Mouse (Mus musculus) liver, embryonic 15.5 days (tissue): ENCODE data around the gene Dnajb4. TPM values are rescaled to one million over a fixed set of nuclear protein-coding genes. Genes with fewer than 3 reads are reported as not detected.

Experiments used
- ATAC-seq: fragments of 200-750 bp; cut with Nextera tagmentation; 2 replicates; pipeline ENCODE4 v1.8.0; 2017; ENCODE audit warnings: moderate number of reproducible peaks, mild to moderate bottlenecking, moderate library complexity; ENCODE audit not compliant: insufficient read depth
- H3K27ac ChIP-seq: fragments of 300-500 bp; sonication (generic); replicated peaks from 2 replicates; pipeline ENCODE4 v1.5.1; 2015; ENCODE audit warnings: mild to moderate bottlenecking, inconsistent platforms
- H3K27me3 ChIP-seq: fragments of 300-500 bp; sonication (generic); 2 replicates; pipeline ENCODE4 v1.6.1; 2015; ENCODE audit warnings: mild to moderate bottlenecking, inconsistent platforms
- H3K36me3 ChIP-seq: fragments of 300-500 bp; sonication (generic); replicated peaks from 2 replicates; pipeline ENCODE4 v1.6.1; 2015; ENCODE audit warnings: moderate library complexity, mild to moderate bottlenecking, inconsistent platforms
- H3K4me1 ChIP-seq: fragments of 300-500 bp; sonication (generic); replicated peaks from 2 replicates; pipeline ENCODE4 v1.6.1; 2015; ENCODE audit warnings: inconsistent platforms
- H3K4me2 ChIP-seq: fragments of 300-500 bp; sonication (generic); 2 replicates; pipeline ENCODE4 v1.6.1; 2015; ENCODE audit warnings: moderate library complexity, mild to moderate bottlenecking, inconsistent platforms
- H3K4me3 ChIP-seq: fragments of 300-500 bp; sonication (generic); replicated peaks from 2 replicates; pipeline ENCODE4 v1.5.1; 2015; ENCODE audit warnings: mild to moderate bottlenecking, inconsistent platforms
- H3K9ac ChIP-seq: fragments of 300-500 bp; sonication (generic); 2 replicates; pipeline ENCODE4 v1.6.1; 2015; ENCODE audit warnings: moderate library complexity, mild to moderate bottlenecking, inconsistent platforms
- H3K9me3 ChIP-seq: fragments of 300-500 bp; sonication (generic); replicated peaks from 2 replicates; pipeline ENCODE4 v1.6.1; 2016; ENCODE audit warnings: inconsistent platforms
- WGBS: fragments of 180-500 bp; shearing (Covaris S2); methylation state at CpG from one replicate; pipeline ENCODE4 v1.1.7; 2015; ENCODE audit warnings: mixed read lengths; ENCODE audit not compliant: insufficient replicate concordance; 5-methylcytosine and 5-hydroxymethylcytosine counted together
- polyA plus RNA-seq: library from polyadenylated mRNA; unstranded; fragments of >200 nt; fragmentation: Nextera tagmentation; extraction: Ambion mirVana; gene quantifications from 2 replicates; pipeline ENCODE4 v1.2.1, GENCODE M21; 2015

The Dnajb4 gene
- polyA plus RNA-seq, 1 experiment from 2014 or later = 36.8 TPM

DNA sequence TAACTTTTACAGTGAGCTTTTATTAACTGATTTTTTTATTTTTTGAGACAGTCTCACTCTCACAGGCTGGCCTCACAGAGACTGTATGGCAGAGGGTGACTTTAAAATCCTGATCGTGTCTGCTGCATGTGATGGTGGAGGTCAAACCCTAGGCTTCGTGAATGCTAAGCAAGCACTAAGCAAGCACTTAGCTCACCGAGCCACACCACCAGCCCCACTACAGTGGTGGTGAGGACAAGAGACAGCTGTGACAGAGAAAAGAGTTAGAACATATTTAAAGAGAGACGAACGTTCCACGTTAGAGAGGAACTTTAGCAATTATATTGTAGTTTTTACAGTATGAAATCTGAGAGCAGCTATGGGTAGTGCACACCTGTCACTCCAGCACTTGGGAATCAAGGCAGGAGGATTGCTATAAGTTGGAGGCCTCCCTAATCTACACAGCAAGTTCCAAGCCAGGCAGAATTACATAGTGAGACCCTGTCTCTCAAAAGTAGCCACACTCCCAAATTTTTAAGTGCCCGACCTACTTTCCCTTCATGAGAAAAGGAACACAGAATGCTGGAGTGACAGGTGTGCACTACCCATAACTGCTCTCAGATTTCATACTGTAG, 37.7 kb downstream of the Dnajb4 start:
- H3K27ac ChIP-seq = no peak overlapping the region
- H3K9me3 ChIP-seq = no peaks in the 10 kb centered on the region
- H3K9ac ChIP-seq = no peak overlapping the region
- H3K4me2 ChIP-seq = no peak overlapping the region
- ATAC-seq = no peak
- H3K4me1 ChIP-seq = peaks cover 19% of the 10 kb centered on the region
- H3K36me3 ChIP-seq = no peaks in the 10 kb centered on the region
- no peak overlapping the region for H3K4me3 ChIP-seq
- peaks cover 24% of the 10 kb centered on the region for H3K27me3 ChIP-seq
- WGBS = 67% methylated on average over 7 of the region's 7 CpGs

DNA sequence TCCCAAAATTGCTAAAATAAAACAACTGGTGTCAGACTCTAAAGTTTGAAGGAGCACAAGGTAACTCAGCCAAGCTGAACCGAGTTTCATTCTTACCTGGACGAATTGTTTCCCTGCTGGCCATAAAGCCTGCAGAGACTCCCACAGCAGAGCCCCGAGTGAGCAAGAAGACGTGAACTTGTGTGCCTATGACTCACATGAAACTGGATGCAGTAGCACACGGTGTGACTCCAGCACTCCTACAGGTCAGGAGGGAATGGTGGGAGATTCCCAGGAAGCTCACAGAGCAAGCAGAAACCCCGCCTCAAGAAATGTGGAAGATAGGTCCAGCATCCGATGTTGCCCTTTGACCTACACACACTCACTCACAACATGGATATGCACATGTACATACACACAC, 38.2 kb downstream of the Dnajb4 start:
- WGBS = 56% methylated on average over 7 of the region's 7 CpGs
- no peaks in the 10 kb centered on the region for H3K9me3 ChIP-seq
- H3K4me2 ChIP-seq = no peak overlapping the region
- H3K27ac ChIP-seq = no peak overlapping the region
- peaks cover 19% of the 10 kb centered on the region for H3K4me1 ChIP-seq
- no peak overlapping the region for H3K9ac ChIP-seq
- peaks cover 29% of the 10 kb centered on the region for H3K27me3 ChIP-seq
- no peak for ATAC-seq
- no peak overlapping the region for H3K4me3 ChIP-seq
- H3K36me3 ChIP-seq = no peaks in the 10 kb centered on the region

GRCm38 (mm10) chr3:152171236-152171635, 38.9 kb downstream of the Dnajb4 start:
- ATAC-seq = no peak

DNA sequence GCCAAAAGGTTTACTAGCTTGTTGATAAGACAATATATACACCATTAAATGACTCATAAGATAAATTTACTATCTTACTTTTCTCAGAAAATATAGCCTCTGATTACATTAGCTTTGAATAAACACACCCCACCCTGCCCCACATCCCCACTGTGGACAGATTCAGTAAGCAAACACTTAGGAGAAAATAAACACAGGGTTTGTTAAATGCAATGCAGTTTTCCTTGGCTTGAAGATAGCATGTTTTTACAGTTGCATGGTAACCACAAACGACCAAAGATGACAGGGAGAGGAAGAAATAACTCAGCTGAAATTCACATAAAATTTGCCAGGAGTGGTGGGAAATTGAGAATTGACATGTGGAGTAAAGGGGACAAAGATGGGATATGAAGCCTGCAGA, 39.7 kb downstream of the Dnajb4 start:
- peaks cover 27% of the 10 kb centered on the region for H3K4me1 ChIP-seq
- no peak overlapping the region for H3K27ac ChIP-seq
- H3K9ac ChIP-seq = no peak overlapping the region
- H3K4me3 ChIP-seq = no peak overlapping the region
- H3K4me2 ChIP-seq = no peak overlapping the region
- H3K36me3 ChIP-seq = no peaks in the 10 kb centered on the region
- ATAC-seq = no peak
- peaks cover 44% of the 10 kb centered on the region for H3K27me3 ChIP-seq
- H3K9me3 ChIP-seq = no peaks in the 10 kb centered on the region
- 2% methylated on average over 1 of the region's 1 CpGs for WGBS

More at GRCm38 (mm10) chr3:152171236-152171635, 38.9 kb downstream of the Dnajb4 start:
- Histone ChIP-seq H3K27ac (no peak overlapping the region), H3K27me3 (peaks cover 36% of the 10 kb centered on the region), H3K9ac (no peak overlapping the region), H3K4me1 (peaks cover 19% of the 10 kb centered on the region), H3K36me3 (no peaks in the 10 kb centered on the region), H3K4me3 (no peak overlapping the region), H3K4me2 (no peak overlapping the region; the same call in 1 of the 2 replicates), H3K9me3 (no peaks in the 10 kb centered on the region)
- WGBS = 42% methylated on average over 2 of the region's 2 CpGs

DNA sequence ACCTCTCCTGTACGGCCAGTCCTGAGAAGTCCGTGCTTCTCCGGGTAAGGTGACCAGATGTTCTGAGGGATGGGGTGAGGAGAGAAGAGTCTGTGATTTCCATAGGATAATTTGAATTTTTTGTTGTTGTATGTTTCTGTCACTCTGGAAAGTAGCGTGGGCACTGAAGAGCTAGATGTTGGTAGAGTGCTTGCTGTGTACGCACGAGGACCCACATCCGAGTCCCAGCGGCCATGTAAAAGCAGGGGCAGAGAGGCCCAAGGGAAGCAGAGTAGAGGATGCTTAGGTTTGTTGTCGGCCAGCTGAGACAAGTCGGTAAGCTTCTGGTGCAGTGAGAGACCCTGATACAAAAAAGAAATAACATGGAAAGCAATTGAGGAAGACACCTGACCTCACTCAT, 42.1 kb downstream of the Dnajb4 start:
- no peak overlapping the region for H3K27ac ChIP-seq
- 83% methylated on average over 10 of the region's 10 CpGs for WGBS
- H3K4me1 ChIP-seq = peaks cover 27% of the 10 kb centered on the region
- no peak overlapping the region for H3K4me2 ChIP-seq
- no peaks in the 10 kb centered on the region for H3K36me3 ChIP-seq
- H3K9me3 ChIP-seq = no peaks in the 10 kb centered on the region
- H3K27me3 ChIP-seq = peaks cover 67% of the 10 kb centered on the region
- H3K9ac ChIP-seq = no peak overlapping the region
- H3K4me3 ChIP-seq = no peak overlapping the region
- ATAC-seq = no peak

- no peak overlapping the region for H3K9ac ChIP-seq
These were observed 43.2 kb downstream of the Dnajb4 start for GRCm38 (mm10) chr3:152166699-152167451.

DNA sequence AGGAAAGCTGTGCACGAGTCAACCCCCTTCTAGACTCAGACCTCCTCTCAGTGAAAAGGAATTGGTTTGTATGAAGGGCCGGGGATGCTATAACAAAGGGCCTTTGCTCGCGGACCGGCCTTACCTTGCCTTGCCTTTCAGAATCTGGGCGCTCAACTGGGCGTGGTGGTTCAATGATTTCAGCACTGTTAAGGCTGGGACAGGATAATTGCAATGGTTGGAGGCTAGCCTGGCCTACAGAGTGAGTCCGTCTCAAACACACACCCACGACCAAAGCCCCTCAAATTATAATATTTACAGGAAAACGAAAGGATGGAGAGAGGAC, 44.0 kb downstream of the Dnajb4 start, which contains the start of gene Gipc2:
Gene Gipc2 (minus strand): TSS at position 132 of the 325 bp plus-strand sequence.
- Histone ChIP-seq H3K4me2 (peak within 1 kb of the TSS; percentile 59), H3K27me3 (peaks cover 67% of the 10 kb centered on the region), H3K9me3 (no peaks in the 10 kb centered on the region), H3K9ac (peak within 1 kb of the TSS; percentile 37), H3K27ac (peak within 1 kb of the TSS; percentile 51), H3K36me3 (no peaks in the 10 kb centered on the region), H3K4me3 (peak within 1 kb of the TSS; percentile 57), H3K4me1 (peaks cover 25% of the 10 kb centered on the region)
- peak; percentile 10; the same call in 1 of the 2 replicates for ATAC-seq
- WGBS = 8% methylated on average over 10 of the region's 10 CpGs

More at GRCm38 (mm10) chr3:152166699-152167451, 43.2 kb downstream of the Dnajb4 start:
- H3K4me3 ChIP-seq = no peak overlapping the region
- H3K27me3 ChIP-seq = peaks cover 71% of the 10 kb centered on the region
- H3K9me3 ChIP-seq = no peaks in the 10 kb centered on the region
- no peaks in the 10 kb centered on the region for H3K36me3 ChIP-seq
- no peak overlapping the region for H3K27ac ChIP-seq
- no peak for ATAC-seq
- WGBS = 19% methylated on average over 29 of the region's 29 CpGs
- H3K4me2 ChIP-seq = peak overlapping the region; percentile 30
- peaks cover 26% of the 10 kb centered on the region for H3K4me1 ChIP-seq

GRCm38 (mm10) chr3:152165351-152166098, 44.6 kb downstream of the Dnajb4 start:
- peak overlapping the region; percentile 59 for H3K4me2 ChIP-seq
- no peaks in the 10 kb centered on the region for H3K36me3 ChIP-seq
- H3K9me3 ChIP-seq = no peaks in the 10 kb centered on the region
- H3K27me3 ChIP-seq = peaks cover 67% of the 10 kb centered on the region
- peaks cover 23% of the 10 kb centered on the region for H3K4me1 ChIP-seq
- peak overlapping the region; percentile 37 for H3K9ac ChIP-seq
- H3K27ac ChIP-seq = peak overlapping the region; percentile 51
- ATAC-seq = peak; percentile 56
- WGBS = 2% methylated on average over 53 of the region's 53 CpGs
- H3K4me3 ChIP-seq = peak overlapping the region; percentile 57

DNA sequence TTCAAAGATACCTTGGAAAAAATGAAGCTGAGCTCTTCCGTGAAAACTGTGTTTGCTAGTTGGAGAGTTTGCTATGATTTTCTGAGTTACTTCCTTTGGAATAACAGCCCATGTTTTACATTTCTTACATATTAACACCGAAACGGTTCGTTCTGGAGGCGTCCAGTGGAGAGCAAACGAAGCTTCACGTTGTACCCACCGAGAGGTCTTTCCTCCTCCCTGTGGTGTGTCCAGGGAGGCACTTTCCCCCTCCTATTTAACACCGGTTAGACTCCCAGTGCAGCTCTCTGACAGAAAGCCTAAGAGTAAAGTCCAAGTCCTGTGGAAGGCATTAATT, 45.1 kb downstream of the Dnajb4 start:
- WGBS = 22% methylated on average over 9 of the region's 9 CpGs

GRCm38 (mm10) chr3:152163320-152163719, 46.8 kb downstream of the Dnajb4 start:
- H3K9ac ChIP-seq = no peak overlapping the region
- no peaks in the 10 kb centered on the region for H3K9me3 ChIP-seq
- no peak overlapping the region for H3K4me3 ChIP-seq
- H3K4me1 ChIP-seq = peaks cover 31% of the 10 kb centered on the region
- no peak for ATAC-seq
- no peak overlapping the region for H3K27ac ChIP-seq
- H3K4me2 ChIP-seq = no peak overlapping the region
- H3K27me3 ChIP-seq = peaks cover 56% of the 10 kb centered on the region
- H3K36me3 ChIP-seq = no peaks in the 10 kb centered on the region
- 68% methylated on average over 8 of the region's 8 CpGs for WGBS

More for the DNA sequence above, 45.1 kb downstream of the Dnajb4 start:
- Histone ChIP-seq H3K27ac (0 out of 2 replicates have a peak overlapping the region, but pooled peaks have one; percentile 51), H3K27me3 (peaks cover 67% of the 10 kb centered on the region), H3K4me3 (peak overlapping the region; percentile 57), H3K9ac (no peak overlapping the region; the same call in 1 of the 2 replicates), H3K9me3 (no peaks in the 10 kb centered on the region), H3K36me3 (no peaks in the 10 kb centered on the region), H3K4me1 (peaks cover 27% of the 10 kb centered on the region), H3K4me2 (peak overlapping the region; percentile 59)
- no peak; the same call in 1 of the 2 replicates for ATAC-seq

- H3K4me3 ChIP-seq = no peak overlapping the region
- H3K4me1 ChIP-seq = peaks cover 27% of the 10 kb centered on the region
- ATAC-seq = 0 out of 2 replicates have a peak, but pooled peaks have one; percentile 17
- no peak overlapping the region for H3K9ac ChIP-seq
- no peaks in the 10 kb centered on the region for H3K36me3 ChIP-seq
- 23% methylated on average over 4 of the region's 4 CpGs for WGBS
- peaks cover 29% of the 10 kb centered on the region for H3K27me3 ChIP-seq
- H3K4me2 ChIP-seq = no peak overlapping the region
- H3K9me3 ChIP-seq = no peaks in the 10 kb centered on the region
- H3K27ac ChIP-seq = no peak overlapping the region
These were observed 49.5 kb downstream of the Dnajb4 start for GRCm38 (mm10) chr3:152160607-152161006.
